8 mouse cellular contexts compared by ENCODE assay signal in genomic region chr10:89745666-89746020, GRCm38 (mm10). TPM values are rescaled to one million over a fixed set of nuclear protein-coding genes. Genes with fewer than 3 reads are reported as not detected.
A peak's percentile ranks its signal among the peaks of the same experiment; 100 is the strongest.
DNase-seq lines count a peak whose midpoint lies in the region; ATAC-seq and TF ChIP-seq lines count a peak whose summit lies in the region.

No protein-coding gene starts in this region.

- ATAC-seq in heart, embryonic 11.5 days (replicated peaks; ENCODE audit: insufficient number of reproducible peaks, low FRiP score, low TSS enrichment) = no peak
- ATAC-seq in forebrain, postnatal 0 days = no peak
- ATAC-seq in liver, embryonic 15.5 days (ENCODE audit: insufficient read depth) = no peak
- ATAC-seq in stomach, embryonic 16.5 days (ENCODE audit: insufficient read depth, low FRiP score) = no peak

- DNase-seq in heart, adult 11 months = no peak
- no peak for DNase-seq in ES-E14 (ENCODE audit: low read depth, low spot score)
- no peak for DNase-seq in forebrain, postnatal 0 days
- no peak for DNase-seq in thymus, postnatal 36 days
- DNase-seq in spleen, postnatal 4 days (ENCODE audit: low spot score in 2 of 2) = no peak

- no peaks in the 10 kb centered on the region for H3K36me3 ChIP-seq in heart, embryonic 11.5 days (ENCODE audit: control insufficient read depth, insufficient read depth, low read length)
- H3K36me3 ChIP-seq in ES-E14 (ENCODE audit: control insufficient read depth, insufficient read depth, low read length, poor library complexity, severe bottlenecking) = no peaks in the 10 kb centered on the region
- H3K36me3 ChIP-seq in forebrain, postnatal 0 days (ENCODE audit: insufficient read depth) = no peaks in the 10 kb centered on the region
- H3K36me3 ChIP-seq in liver, embryonic 15.5 days (replicated peaks) = no peaks in the 10 kb centered on the region
- H3K36me3 ChIP-seq in stomach, embryonic 16.5 days (ENCODE audit: control insufficient read depth, insufficient read depth, low read length) = no peaks in the 10 kb centered on the region

- H3K27me3 ChIP-seq in heart, embryonic 11.5 days (ENCODE audit: control insufficient read depth, insufficient read depth, low read length) = no peaks in the 10 kb centered on the region
- no peaks in the 10 kb centered on the region for H3K27me3 ChIP-seq in forebrain, postnatal 0 days (ENCODE audit: insufficient read depth, low read length)
- no peaks in the 10 kb centered on the region; the same call in 1 of the 2 replicates for H3K27me3 ChIP-seq in liver, embryonic 15.5 days
- H3K27me3 ChIP-seq in stomach, embryonic 16.5 days (ENCODE audit: control insufficient read depth, insufficient read depth, low read length) = no peaks in the 10 kb centered on the region

- H3K4me3 ChIP-seq in heart, embryonic 11.5 days (ENCODE audit: low read depth, low read length) = peak overlapping the region; percentile 93
- H3K4me3 ChIP-seq in ES-E14 (ENCODE audit: insufficient read depth in 1 of 2, low read depth in 1 of 2, low read length in 2 of 2, poor library complexity in 1 of 2, severe bottlenecking in 1 of 2) = peak overlapping the region; percentile 99 to 100
- peak overlapping the region; percentile 94 for H3K4me3 ChIP-seq in forebrain, postnatal 0 days (ENCODE audit: low read depth, low read length)
- peak overlapping the region; percentile 76 for H3K4me3 ChIP-seq in liver, embryonic 15.5 days (replicated peaks)
- H3K4me3 ChIP-seq in stomach, embryonic 16.5 days (replicated peaks; ENCODE audit: low read length) = peak overlapping the region; percentile 97

- no peak for TF ChIP-seq CTCF in forebrain, postnatal 0 days (IDR thresholded peaks at IDR 0.05; ENCODE audit: low read depth)

- whole genome bisulfite sequencing in heart, embryonic 11.5 days (ENCODE audit: insufficient replicate concordance) = under 1% methylated on average over 14 of the region's 14 CpGs
- under 1% methylated on average over 14 of the region's 14 CpGs for WGBS in forebrain, postnatal 0 days
- under 1% methylated on average over 14 of the region's 14 CpGs for WGBS in liver, embryonic 15.5 days (ENCODE audit: insufficient replicate concordance)
- WGBS in stomach, embryonic 16.5 days = under 1% methylated on average over 14 of the region's 14 CpGs

- peak overlapping the region; percentile 74 for H3K4me2 ChIP-seq in heart, embryonic 11.5 days
- H3K4me2 ChIP-seq in forebrain, postnatal 0 days (ENCODE audit: low read depth) = peak overlapping the region; percentile 63
- peak overlapping the region; percentile 96 for H3K4me2 ChIP-seq in liver, embryonic 15.5 days
- H3K4me2 ChIP-seq in stomach, embryonic 16.5 days (ENCODE audit: low read depth, low read length) = peak overlapping the region; percentile 66

- H3K4me1 ChIP-seq in heart, embryonic 11.5 days (ENCODE audit: control insufficient read depth, insufficient read depth, low read length) = no peaks in the 10 kb centered on the region
- peaks cover 0 to 11% of the 10 kb centered on the region in 2 experiments; a peak in 2 of 4 replicates for H3K4me1 ChIP-seq in ES-E14 (ENCODE audit: control insufficient read depth in 2 of 2, insufficient read depth in 2 of 2, low read length in 2 of 2, poor library complexity in 1 of 2)
- peaks cover 6% of the 10 kb centered on the region; the same call in 1 of the 2 replicates for H3K4me1 ChIP-seq in forebrain, postnatal 0 days (ENCODE audit: insufficient read depth)
- peaks cover 39% of the 10 kb centered on the region for H3K4me1 ChIP-seq in liver, embryonic 15.5 days (replicated peaks)
- peaks cover 8% of the 10 kb centered on the region; the same call in 1 of the 2 replicates for H3K4me1 ChIP-seq in stomach, embryonic 16.5 days (ENCODE audit: control insufficient read depth, insufficient read depth, low read length)

- H3K27ac ChIP-seq in heart, embryonic 11.5 days (ENCODE audit: low read depth, low read length) = peak overlapping the region; percentile 82
- no peak overlapping the region for H3K27ac ChIP-seq in ES-E14 (ENCODE audit: insufficient read depth, low read depth, low read length, poor library complexity, severe bottlenecking)
- H3K27ac ChIP-seq in forebrain, postnatal 0 days (ENCODE audit: low read depth, low read length) = peak overlapping the region; percentile 86
- peak overlapping the region; percentile 83 for H3K27ac ChIP-seq in liver, embryonic 15.5 days (replicated peaks)
- peak overlapping the region; percentile 92 for H3K27ac ChIP-seq in stomach, embryonic 16.5 days (ENCODE audit: low read length)

- H3K9ac ChIP-seq in heart, embryonic 11.5 days (ENCODE audit: low read depth, low read length) = peak overlapping the region; percentile 91
- H3K9ac ChIP-seq in ES-E14 (ENCODE audit: insufficient read depth, low read depth, low read length, poor library complexity, severe bottlenecking) = peak overlapping the region; percentile 98
- peak overlapping the region; percentile 96 for H3K9ac ChIP-seq in forebrain, postnatal 0 days
- H3K9ac ChIP-seq in liver, embryonic 15.5 days = peak overlapping the region; percentile 81
- H3K9ac ChIP-seq in stomach, embryonic 16.5 days (ENCODE audit: low read length) = peak overlapping the region; percentile 93

- no peaks in the 10 kb centered on the region for H3K9me3 ChIP-seq in heart, embryonic 11.5 days (replicated peaks; ENCODE audit: control insufficient read depth, low read length)
- H3K9me3 ChIP-seq in ES-E14 (ENCODE audit: control insufficient read depth, insufficient read depth, low read depth, low read length) = no peaks in the 10 kb centered on the region
- no peaks in the 10 kb centered on the region for H3K9me3 ChIP-seq in forebrain, postnatal 0 days (ENCODE audit: low read length)
- no peaks in the 10 kb centered on the region for H3K9me3 ChIP-seq in liver, embryonic 15.5 days (replicated peaks)
- H3K9me3 ChIP-seq in stomach, embryonic 16.5 days (replicated peaks; ENCODE audit: control insufficient read depth, low read length) = no peaks in the 10 kb centered on the region

- in situ Hi-C loops in ES-E14 (cut with MboI; ENCODE audit: low sequenced_read_pairs in 2 of 2, unreplicated experiment in 2 of 2) = no loop called here

TF ChIP-seq in ES-E14, 5 proteins besides CTCF, POLR2A, EP300 and RAD21:
- TF ChIP-seq ZC3H11A (IDR thresholded peaks at IDR 0.05; ENCODE audit: borderline replicate concordance, low read depth, low read length) (no peak), HCFC1 (IDR thresholded peaks at IDR 0.05; ENCODE audit: borderline replicate concordance, insufficient read depth, low read length) (no peak), MAFK (IDR thresholded peaks at IDR 0.05; ENCODE audit: insufficient read depth, low read depth, low read length) (no peak), CHD2 (IDR thresholded peaks at IDR 0.05; ENCODE audit: low read depth, low read length) (no peak), ZNF384 (IDR thresholded peaks at IDR 0.05; ENCODE audit: low read depth, low read length) (no peak)

RNA-seq across cellular contexts. Expression of gene Uhrf1bp1l, which starts 0.9 kb away (rescaled TPM):
- 21.3 and 22.9 TPM in 2 replicates for polyA plus RNA-seq in heart, embryonic 11.5 days (2014; fragmentation: Nextera tagmentation; extraction: Ambion mirVana)
- total RNA-seq in ES-E14 (2012; rRNA removed) = 32.3 and 34.5 TPM in 2 replicates
- 33.0 and 39.4 TPM in 2 replicates for total RNA-seq in forebrain, postnatal 0 days (2014; rRNA removed)
- 20.8 and 30.2 TPM in 2 replicates for polyA plus RNA-seq in forebrain, postnatal 0 days (2015; fragmentation: Nextera tagmentation; extraction: Ambion mirVana)
- 9.4 and 11.1 TPM in 2 replicates for polyA plus RNA-seq in liver, embryonic 15.5 days (2015; fragmentation: Nextera tagmentation; extraction: Ambion mirVana)
- polyA plus RNA-seq in stomach, embryonic 16.5 days (2015; fragmentation: Nextera tagmentation; extraction: Ambion mirVana) = 21.8 and 22.5 TPM in 2 replicates

RNA-seq across cellular contexts. Expression of gene Actr6, which starts 13.5 kb away (rescaled TPM):
- 28.2 and 29.6 TPM in 2 replicates for polyA plus RNA-seq in heart, embryonic 11.5 days (2014; fragmentation: Nextera tagmentation; extraction: Ambion mirVana)
- 13.8 and 17.2 TPM in 2 replicates for total RNA-seq in ES-E14 (2012; rRNA removed)
- total RNA-seq in forebrain, postnatal 0 days (2014; rRNA removed) = 46.9 and 48.8 TPM in 2 replicates
- polyA plus RNA-seq in forebrain, postnatal 0 days (2015; fragmentation: Nextera tagmentation; extraction: Ambion mirVana) = 67.9 and 78.1 TPM in 2 replicates
- 13.0 and 14.1 TPM in 2 replicates for polyA plus RNA-seq in liver, embryonic 15.5 days (2015; fragmentation: Nextera tagmentation; extraction: Ambion mirVana)
- polyA plus RNA-seq in stomach, embryonic 16.5 days (2015; fragmentation: Nextera tagmentation; extraction: Ambion mirVana) = 19.2 and 30.3 TPM in 2 replicates

RNA-seq across cellular contexts. Expression of gene Scyl2, which starts 59.6 kb away (rescaled TPM):
- polyA plus RNA-seq in heart, embryonic 11.5 days (2014; fragmentation: Nextera tagmentation; extraction: Ambion mirVana) = 9.1 and 10.2 TPM in 2 replicates
- 14.5 and 17.7 TPM in 2 replicates for total RNA-seq in ES-E14 (2012; rRNA removed)
- total RNA-seq in forebrain, postnatal 0 days (2014; rRNA removed) = 39.9 and 43.9 TPM in 2 replicates
- 3.1 and 5.9 TPM in 2 replicates for polyA plus RNA-seq in forebrain, postnatal 0 days (2015; fragmentation: Nextera tagmentation; extraction: Ambion mirVana)
- 3.6 and 4.0 TPM in 2 replicates for polyA plus RNA-seq in liver, embryonic 15.5 days (2015; fragmentation: Nextera tagmentation; extraction: Ambion mirVana)
- 6.2 and 7.7 TPM in 2 replicates for polyA plus RNA-seq in stomach, embryonic 16.5 days (2015; fragmentation: Nextera tagmentation; extraction: Ambion mirVana)
